In the genomic region with DNA sequence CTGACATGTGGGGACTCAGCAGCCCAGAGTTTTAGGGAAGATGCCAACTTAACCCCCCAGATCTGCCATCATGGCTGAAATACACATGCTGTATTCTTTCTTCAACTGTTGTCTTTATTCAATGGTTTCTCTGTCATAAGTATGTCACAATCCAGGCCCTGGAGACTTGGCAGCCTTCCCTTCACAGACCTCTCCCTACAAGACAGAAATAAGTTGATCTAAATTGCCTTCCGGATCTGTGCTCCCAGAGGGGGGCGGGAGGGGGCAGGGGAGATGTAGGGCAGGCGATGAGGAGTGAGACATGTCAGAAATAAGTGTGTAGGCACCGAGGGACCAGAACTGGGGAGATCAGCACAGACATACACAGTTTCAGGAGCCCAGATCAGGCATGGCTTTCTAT, we compare ENCODE assay signal across 15 mouse cellular contexts. TPM values are rescaled to one million over a fixed set of nuclear protein-coding genes. Genes with fewer than 3 reads are reported as not detected.
"Had no signal": no experiment of that assay in that cellular context is flagged by ENCODE, and none has a peak within 500 bp of the region (broad histone marks: within the 10 kb centered on the region; RNA-seq: fewer than 3 reads in every experiment).

No protein-coding gene starts in this region.

- H3K4me2 ChIP-seq: kidney, embryonic 15.5 days; limb, embryonic 12.5 days; liver, embryonic 13.5 days; midbrain, embryonic 11.5 days; midbrain, embryonic 15.5 days; neural tube, embryonic 13.5 days had no signal

- ATAC-seq: liver, postnatal 0 days; midbrain, embryonic 15.5 days had no signal

- H3K27ac ChIP-seq: kidney, embryonic 15.5 days; limb, embryonic 12.5 days; liver, embryonic 13.5 days; macrophage; midbrain, embryonic 15.5 days; neural tube, embryonic 13.5 days had no signal

- H3K36me3 ChIP-seq: kidney, embryonic 15.5 days; limb, embryonic 12.5 days; liver, embryonic 13.5 days; midbrain, embryonic 15.5 days; neural tube, embryonic 13.5 days had no signal

- DNase-seq: kidney, adult 2 months; kidney, postnatal 25 days; liver; liver, embryonic 13.5 days; liver, postnatal 0 days; right cerebral cortex, adult 18-20 months; right cerebral cortex, postnatal 25 days; thymus, postnatal 36 days had no signal

- H3K9ac ChIP-seq: kidney, embryonic 15.5 days; limb, embryonic 12.5 days; liver, embryonic 13.5 days; liver, postnatal 0 days; midbrain, embryonic 15.5 days; neural tube, embryonic 13.5 days had no signal

- H3K4me1 ChIP-seq: limb, embryonic 12.5 days; liver, embryonic 13.5 days; midbrain, embryonic 15.5 days; neural tube, embryonic 13.5 days had no signal

- H3K27me3 ChIP-seq: limb, embryonic 12.5 days; midbrain, embryonic 15.5 days had no signal

- H3K4me3 ChIP-seq: kidney, embryonic 15.5 days; limb, embryonic 12.5 days; liver, embryonic 13.5 days; megakaryocyte, embryonic 14.5 days; midbrain, embryonic 15.5 days; neural tube, embryonic 13.5 days had no signal

- H3K9me3 ChIP-seq: kidney, embryonic 15.5 days; limb, embryonic 12.5 days; liver, embryonic 13.5 days; midbrain, embryonic 15.5 days; neural tube, embryonic 13.5 days had no signal

RNA-seq across cellular contexts. Expression of a gene that starts 36.9 kb away (rescaled TPM):
- polyA plus RNA-seq: macrophage had no signal
